Mouse (Mus musculus) ES-Bruce4 (cell line): ENCODE measurements at regions not wholly inside any gene's neighbourhood (a gene's known extent, or its start where the extent isn't known, plus 50 kb on each side); places are given as distances from the start of the nearest gene placed in this dataset.

Experiments used
- CTCF ChIP-seq: IDR thresholded peaks from one replicate; pipeline ENCODE4 v1.8.1; 2011; ENCODE audit warnings: low read depth, low read length
- EP300 ChIP-seq: IDR thresholded peaks from 2 replicates; pipeline ENCODE4 v1.6.1; 2011; ENCODE audit warnings: low read depth, low read length; ENCODE audit not compliant: insufficient read depth
- POLR2A ChIP-seq: IDR thresholded peaks from one replicate; pipeline ENCODE4 v1.8.1; 2011; ENCODE audit warnings: low read length; ENCODE audit not compliant: insufficient read depth

DNA sequence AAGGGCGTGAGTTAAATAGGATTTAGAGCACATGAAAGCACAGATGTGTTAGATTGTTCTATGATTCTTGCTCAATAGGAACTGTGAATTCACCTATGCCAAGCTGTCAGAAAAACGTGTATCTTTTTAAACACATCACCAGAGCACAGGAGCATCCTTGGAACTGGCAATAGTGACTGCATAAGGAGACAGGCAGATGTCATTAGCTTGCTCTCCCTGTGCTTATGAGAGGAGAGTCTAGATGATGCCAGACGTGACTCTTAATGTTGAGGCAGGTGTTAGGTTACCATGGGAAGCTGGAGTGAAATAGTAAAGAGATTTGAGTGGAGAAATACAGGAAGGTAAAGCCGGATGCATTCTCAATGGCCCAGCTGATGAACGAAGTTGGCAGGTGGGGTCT, 212.8 kb downstream of the Trib2 start:
- no peak for TF ChIP-seq EP300
- no peak for TF ChIP-seq CTCF
- TF ChIP-seq POLR2A = no peak
